Mouse (Mus musculus) mature B cell (primary cell): ENCODE results near the gene Kdm4a.

Experiments
- in situ Hi-C: fragments of 300-500 bp; cut with MboI; formaldehyde crosslinking; loops from 2 replicates; pipeline ENCODE4 v1.14.3; 2019

The Kdm4a gene

GRCm38 (mm10) chr4:118179467-118180300, at the start of gene Kdm4a:
TSS of gene Kdm4a (minus strand) at chr4:118180043.
- in situ Hi-C loops = no loop called here

- in situ Hi-C loops = no loop called here
These were observed 49.4 kb upstream of the Kdm4a start for GRCm38 (mm10) chr4:118229035-118229770.

- in situ Hi-C loops = no loop called here
These were observed 47.6 kb upstream of the Kdm4a start for GRCm38 (mm10) chr4:118227398-118227797.

- in situ Hi-C loops = no loop called here
These were observed 41.4 kb upstream of the Kdm4a start for GRCm38 (mm10) chr4:118221261-118221660.

- in situ Hi-C loops = no loop called here
These were observed 40.9 kb upstream of the Kdm4a start for GRCm38 (mm10) chr4:118220756-118221155.

- in situ Hi-C loops = no loop called here
These were observed 39.6 kb upstream of the Kdm4a start for GRCm38 (mm10) chr4:118219487-118219886.

GRCm38 (mm10) chr4:118218521-118218920, 38.7 kb upstream of the Kdm4a start:
- in situ Hi-C loops = no loop called here

GRCm38 (mm10) chr4:118216726-118217595, 37.1 kb upstream of the Kdm4a start:
- in situ Hi-C loops = no loop called here

- in situ Hi-C loops = no loop called here
These were observed 35.0 kb upstream of the Kdm4a start for GRCm38 (mm10) chr4:118214891-118215290.

- in situ Hi-C loops = no loop called here
These were observed 27.2 kb upstream of the Kdm4a start for GRCm38 (mm10) chr4:118206918-118207640.

- in situ Hi-C loops = no loop called here
These were observed 26.1 kb upstream of the Kdm4a start for GRCm38 (mm10) chr4:118205906-118206305.

- in situ Hi-C loops = no loop called here
These were observed 19.2 kb upstream of the Kdm4a start for GRCm38 (mm10) chr4:118199093-118199492.

GRCm38 (mm10) chr4:118198606-118199005, 18.8 kb upstream of the Kdm4a start:
- in situ Hi-C loops = no loop called here

- in situ Hi-C loops = no loop called here
These were observed 16.3 kb upstream of the Kdm4a start for GRCm38 (mm10) chr4:118196185-118196584.

GRCm38 (mm10) chr4:118180301-118181080, 648 bp upstream of the Kdm4a start:
- in situ Hi-C loops = no loop called here

GRCm38 (mm10) chr4:118178952-118179466, 834 bp downstream of the Kdm4a start:
- in situ Hi-C loops = no loop called here

GRCm38 (mm10) chr4:118172461-118172860, 7.4 kb downstream of the Kdm4a start:
- in situ Hi-C loops = no loop called here

- in situ Hi-C loops = no loop called here
These were observed 8.8 kb downstream of the Kdm4a start for GRCm38 (mm10) chr4:118171006-118171405.

GRCm38 (mm10) chr4:118162123-118162522, 17.7 kb downstream of the Kdm4a start:
- in situ Hi-C loops = no loop called here

- in situ Hi-C loops = no loop called here
These were observed 22.2 kb downstream of the Kdm4a start for GRCm38 (mm10) chr4:118157666-118158065.
